Mouse (Mus musculus): ENCODE results near the gene Pde2a. TPM values are rescaled to one million over a fixed set of nuclear protein-coding genes. Genes with fewer than 3 reads are reported as not detected.
"Not testable (repeated sequence)": the region's sequence is repeated elsewhere in the genome, so short reads cannot be mapped to it uniquely, and the experiment has no call there.

Pde2a gene
- polyA plus RNA-seq, 1 experiment from 2014 or later: 5.9 TPM

DNA sequence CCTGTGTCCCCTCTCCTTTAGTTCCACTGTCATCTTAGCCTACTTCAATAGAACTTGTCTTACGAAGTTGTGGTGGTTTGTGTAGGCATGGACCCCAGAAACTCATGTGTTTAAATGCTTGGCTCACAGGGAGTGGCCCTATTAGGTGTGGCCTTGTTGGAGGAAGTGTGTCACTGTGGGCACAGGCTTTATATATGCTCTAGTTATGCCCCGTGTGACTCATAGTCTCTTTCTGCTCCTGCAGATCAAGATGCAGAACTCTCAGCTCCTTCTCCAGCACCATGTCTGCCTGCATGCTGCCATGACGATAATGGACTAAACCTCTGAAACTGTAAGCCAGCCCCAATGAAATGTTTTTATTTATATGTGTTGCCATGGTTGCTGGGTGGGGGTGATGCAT is 126.2 kb downstream of the Pde2a start:
- Histone ChIP-seq H3K27me3 (ENCODE audit: control insufficient read depth, insufficient read depth, low read length) (no peaks in the 10 kb centered on the region), H3K4me3 (ENCODE audit: low read depth, low read length) (no peak overlapping the region), H3K9me3 (replicated peaks; ENCODE audit: control insufficient read depth, low read length) (no peaks in the 10 kb centered on the region), H3K4me1 (ENCODE audit: control insufficient read depth, insufficient read depth, low read length) (0 out of 2 replicates have a peak, but pooled peaks cover 2% of the 10 kb centered on the region), H3K4me2 (no peak overlapping the region), H3K36me3 (ENCODE audit: control insufficient read depth, insufficient read depth, low read length) (no peaks in the 10 kb centered on the region), H3K27ac (ENCODE audit: low read depth, low read length) (no peak overlapping the region), H3K9ac (ENCODE audit: low read depth, low read length) (no peak overlapping the region)
- ATAC-seq (replicated peaks; ENCODE audit: insufficient number of reproducible peaks, low FRiP score, low TSS enrichment): no peak
- WGBS (ENCODE audit: insufficient replicate concordance): 78% methylated on average over 3 of the region's 3 CpGs

GRCm38 (mm10) chr7:101549266-101549665 is 127.8 kb downstream of the Pde2a start:
- H3K4me3 ChIP-seq (ENCODE audit: low read depth, low read length): no peak overlapping the region

DNA sequence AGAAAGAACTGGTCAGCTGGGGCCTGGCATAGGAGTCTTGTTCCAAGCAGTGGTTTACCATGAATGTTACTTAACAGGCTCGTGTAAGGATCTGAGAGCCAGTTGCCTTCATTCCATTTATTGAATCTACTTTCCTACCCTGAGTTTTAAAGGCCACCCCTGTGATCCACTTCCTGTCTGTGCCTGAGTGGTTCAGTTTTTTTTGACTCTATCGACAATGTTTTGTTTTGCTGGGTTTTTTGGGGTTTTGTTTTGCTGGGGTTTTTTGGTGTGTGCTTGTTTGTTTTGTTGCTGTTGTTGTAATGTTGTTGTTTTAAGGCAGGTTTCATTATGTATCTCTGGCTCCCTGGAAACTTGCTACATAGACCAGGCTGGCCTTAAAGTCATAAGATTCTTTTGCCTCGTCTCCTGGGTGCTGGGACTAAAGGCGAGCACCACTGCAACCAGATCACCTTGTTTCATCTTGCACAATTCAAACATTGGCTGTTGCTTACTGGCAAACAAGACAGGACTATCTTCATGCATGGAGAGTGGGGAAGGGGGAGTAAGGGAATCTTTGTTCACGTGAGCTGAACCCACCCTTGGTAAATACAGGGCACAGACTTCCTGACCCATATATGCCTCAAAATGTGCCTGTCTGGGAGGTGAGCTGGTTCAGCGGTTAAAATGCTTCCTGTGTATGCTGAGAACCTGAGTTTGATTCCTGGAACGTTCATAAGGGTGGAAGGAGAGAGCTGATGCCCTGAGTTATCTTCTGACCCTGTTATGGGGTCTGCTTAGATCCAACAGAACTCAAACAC is 129.4 kb downstream of the Pde2a start:
- 55% methylated on average over 7 of the region's 7 CpGs for WGBS (ENCODE audit: insufficient replicate concordance)
- 0 out of 2 replicates have a peak, but pooled peaks cover 2% of the 10 kb centered on the region for H3K4me1 ChIP-seq (ENCODE audit: control insufficient read depth, insufficient read depth, low read length)
- H3K27me3 ChIP-seq (ENCODE audit: control insufficient read depth, insufficient read depth, low read length): no peaks in the 10 kb centered on the region

More at GRCm38 (mm10) chr7:101549266-101549665, 127.8 kb downstream of the Pde2a start:
- Histone ChIP-seq H3K36me3 (ENCODE audit: control insufficient read depth, insufficient read depth, low read length) (no peaks in the 10 kb centered on the region), H3K27me3 (ENCODE audit: control insufficient read depth, insufficient read depth, low read length) (no peaks in the 10 kb centered on the region), H3K9me3 (replicated peaks; ENCODE audit: control insufficient read depth, low read length) (no peaks in the 10 kb centered on the region), H3K4me1 (ENCODE audit: control insufficient read depth, insufficient read depth, low read length) (0 out of 2 replicates have a peak, but pooled peaks cover 2% of the 10 kb centered on the region), H3K9ac (ENCODE audit: low read depth, low read length) (no peak overlapping the region), H3K27ac (ENCODE audit: low read depth, low read length) (no peak overlapping the region), H3K4me2 (no peak overlapping the region)
- ATAC-seq (replicated peaks; ENCODE audit: insufficient number of reproducible peaks, low FRiP score, low TSS enrichment): no peak
- WGBS (ENCODE audit: insufficient replicate concordance): 78% methylated on average over 3 of the region's 3 CpGs

GRCm38 (mm10) chr7:101551530-101551929 is 130.0 kb downstream of the Pde2a start:
- no peaks in the 10 kb centered on the region for H3K27me3 ChIP-seq (ENCODE audit: control insufficient read depth, insufficient read depth, low read length)
- 85% methylated on average over 1 of the region's 1 CpGs for WGBS (ENCODE audit: insufficient replicate concordance)

More for the DNA sequence above, 129.4 kb downstream of the Pde2a start:
- no peaks in the 10 kb centered on the region for H3K36me3 ChIP-seq (ENCODE audit: control insufficient read depth, insufficient read depth, low read length)
- no peak for ATAC-seq (replicated peaks; ENCODE audit: insufficient number of reproducible peaks, low FRiP score, low TSS enrichment)
- H3K4me3 ChIP-seq (ENCODE audit: low read depth, low read length): no peak overlapping the region
- H3K9me3 ChIP-seq (replicated peaks; ENCODE audit: control insufficient read depth, low read length): no peaks in the 10 kb centered on the region
- no peak overlapping the region for H3K9ac ChIP-seq (ENCODE audit: low read depth, low read length)
- H3K27ac ChIP-seq (ENCODE audit: low read depth, low read length): no peak overlapping the region
- H3K4me2 ChIP-seq: no peak overlapping the region

DNA sequence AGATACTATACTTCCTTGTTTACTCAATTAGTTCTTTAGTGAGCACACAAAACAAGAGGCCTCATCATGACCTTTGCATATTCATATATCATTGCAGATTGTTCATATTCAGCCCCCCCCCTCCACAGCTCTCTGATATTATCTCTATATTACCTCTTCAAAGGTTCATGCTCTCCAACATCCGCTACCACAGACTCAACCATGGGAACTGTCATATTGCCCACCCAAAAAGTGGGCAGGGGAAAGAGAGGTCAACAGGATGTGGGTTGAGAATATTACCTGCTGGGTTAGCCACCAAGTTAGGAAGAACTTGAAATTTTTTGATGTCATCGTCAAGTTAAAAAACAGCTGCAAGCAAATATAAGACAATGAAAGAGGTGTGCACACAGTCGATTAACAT is 134.0 kb downstream of the Pde2a start:
- WGBS (ENCODE audit: insufficient replicate concordance): 77% methylated on average over 3 of the region's 3 CpGs
- not testable (repeated sequence) for H3K4me1 ChIP-seq (ENCODE audit: control insufficient read depth, insufficient read depth, low read length); H3K27ac ChIP-seq (ENCODE audit: low read depth, low read length); H3K9ac ChIP-seq (ENCODE audit: low read depth, low read length); H3K4me2 ChIP-seq; ATAC-seq (replicated peaks; ENCODE audit: insufficient number of reproducible peaks, low FRiP score, low TSS enrichment); H3K27me3 ChIP-seq (ENCODE audit: control insufficient read depth, insufficient read depth, low read length); H3K36me3 ChIP-seq (ENCODE audit: control insufficient read depth, insufficient read depth, low read length); H3K9me3 ChIP-seq (replicated peaks; ENCODE audit: control insufficient read depth, low read length); H3K4me3 ChIP-seq (ENCODE audit: low read depth, low read length)

More at GRCm38 (mm10) chr7:101551530-101551929, 130.0 kb downstream of the Pde2a start:
- Histone ChIP-seq H3K9me3 (replicated peaks; ENCODE audit: control insufficient read depth, low read length) (no peaks in the 10 kb centered on the region), H3K27ac (ENCODE audit: low read depth, low read length) (no peak overlapping the region), H3K36me3 (ENCODE audit: control insufficient read depth, insufficient read depth, low read length) (no peaks in the 10 kb centered on the region), H3K4me1 (ENCODE audit: control insufficient read depth, insufficient read depth, low read length) (0 out of 2 replicates have a peak, but pooled peaks cover 2% of the 10 kb centered on the region), H3K4me3 (ENCODE audit: low read depth, low read length) (no peak overlapping the region), H3K9ac (ENCODE audit: low read depth, low read length) (no peak overlapping the region), H3K4me2 (no peak overlapping the region)
- ATAC-seq (replicated peaks; ENCODE audit: insufficient number of reproducible peaks, low FRiP score, low TSS enrichment): no peak

DNA sequence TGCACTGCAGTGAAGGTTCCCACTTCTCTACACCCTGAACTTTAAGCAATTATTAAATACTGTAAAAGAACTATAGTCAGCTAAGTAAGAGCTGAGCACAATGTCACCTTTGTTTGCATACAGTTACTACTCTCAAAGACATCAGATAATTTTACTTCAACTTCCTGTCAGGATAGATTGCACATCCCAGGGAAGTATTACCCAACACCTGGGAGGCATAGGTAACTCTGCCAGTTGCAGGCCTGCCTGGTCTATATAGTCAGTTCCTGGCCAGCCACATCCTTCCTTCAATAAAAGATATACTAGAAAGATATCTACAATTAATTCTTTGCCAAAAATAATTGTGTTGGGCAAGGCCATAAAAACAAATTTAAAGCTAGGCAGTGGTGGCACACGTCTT is 135.9 kb downstream of the Pde2a start:
- no peak for ATAC-seq (replicated peaks; ENCODE audit: insufficient number of reproducible peaks, low FRiP score, low TSS enrichment)
- H3K4me1 ChIP-seq (ENCODE audit: control insufficient read depth, insufficient read depth, low read length): no peaks in the 10 kb centered on the region
- no peaks in the 10 kb centered on the region for H3K27me3 ChIP-seq (ENCODE audit: control insufficient read depth, insufficient read depth, low read length)
- no peak overlapping the region for H3K4me2 ChIP-seq
- no peak overlapping the region for H3K4me3 ChIP-seq (ENCODE audit: low read depth, low read length)
- WGBS (ENCODE audit: insufficient replicate concordance): 66% methylated on average over 1 of the region's 1 CpGs
- no peaks in the 10 kb centered on the region for H3K36me3 ChIP-seq (ENCODE audit: control insufficient read depth, insufficient read depth, low read length)
- no peak overlapping the region for H3K9ac ChIP-seq (ENCODE audit: low read depth, low read length)
- H3K27ac ChIP-seq (ENCODE audit: low read depth, low read length): no peak overlapping the region
- no peaks in the 10 kb centered on the region for H3K9me3 ChIP-seq (replicated peaks; ENCODE audit: control insufficient read depth, low read length)

- not testable (repeated sequence) for H3K27me3 ChIP-seq (ENCODE audit: control insufficient read depth, insufficient read depth, low read length); H3K4me2 ChIP-seq; H3K9ac ChIP-seq (ENCODE audit: low read depth, low read length); H3K4me1 ChIP-seq (ENCODE audit: control insufficient read depth, insufficient read depth, low read length); H3K9me3 ChIP-seq (replicated peaks; ENCODE audit: control insufficient read depth, low read length); ATAC-seq (replicated peaks; ENCODE audit: insufficient number of reproducible peaks, low FRiP score, low TSS enrichment); H3K4me3 ChIP-seq (ENCODE audit: low read depth, low read length); H3K27ac ChIP-seq (ENCODE audit: low read depth, low read length); H3K36me3 ChIP-seq (ENCODE audit: control insufficient read depth, insufficient read depth, low read length)
- 54% methylated on average over 5 of the region's 5 CpGs for WGBS (ENCODE audit: insufficient replicate concordance)
Observed at GRCm38 (mm10) chr7:101559393-101559792, 137.9 kb downstream of the Pde2a start.

Measured in heart, embryonic 11.5 days (tissue).